Comparison of ENCODE assay signal across 8 mouse cellular contexts in the genomic region with DNA sequence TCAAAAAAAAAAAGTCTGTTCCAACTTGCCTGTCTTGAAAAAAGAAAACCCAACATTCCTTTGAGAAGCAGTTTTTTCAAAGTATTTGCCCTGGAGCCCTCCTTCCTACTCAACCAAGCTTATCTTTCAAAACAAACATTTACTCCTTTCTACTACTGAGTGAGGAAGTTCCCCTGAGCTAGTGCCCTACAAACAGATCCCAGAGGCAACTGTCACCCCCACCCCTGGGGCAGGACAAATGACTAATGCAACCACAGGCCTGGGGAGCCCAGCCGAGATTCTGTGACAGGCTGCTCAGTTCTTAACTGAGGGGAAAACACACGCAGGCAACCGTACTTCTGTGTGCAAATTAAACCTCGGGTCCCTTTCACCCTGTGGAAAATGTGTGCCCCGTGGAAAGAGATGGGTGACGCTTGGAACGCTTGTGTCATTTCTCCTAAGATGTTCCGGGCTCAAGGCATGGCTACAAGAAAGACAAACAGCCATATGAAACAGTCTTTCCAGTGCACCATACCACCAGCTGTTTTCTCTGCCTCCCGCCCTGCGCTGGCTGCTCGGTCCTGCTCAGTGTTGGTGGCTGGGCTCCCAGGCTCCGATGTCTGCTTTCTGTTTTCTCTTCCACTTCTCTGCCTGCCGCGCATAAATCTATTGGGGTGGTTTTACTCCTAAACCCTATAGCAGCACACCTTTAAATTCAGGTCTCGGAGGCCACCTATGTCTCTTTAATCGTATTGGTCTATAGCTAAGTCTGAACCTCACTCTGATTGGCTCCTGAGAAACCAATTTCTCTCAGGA. TPM values are rescaled to one million over a fixed set of nuclear protein-coding genes. Genes with fewer than 3 reads are reported as not detected.
DNase-seq lines count a peak whose midpoint lies in the region; ATAC-seq lines count a peak whose summit lies in the region.

No protein-coding gene starts in this region.

- H3K27me3 ChIP-seq in forebrain, embryonic 16.5 days (replicated peaks; ENCODE audit: control insufficient read depth, insufficient read depth, low read length) = peaks cover 6% of the 10 kb centered on the region; the same call in 1 of the 2 replicates
- peaks cover 17% of the 10 kb centered on the region for H3K27me3 ChIP-seq in liver, embryonic 15.5 days
- peaks cover 47% of the 10 kb centered on the region for H3K27me3 ChIP-seq in neural tube, embryonic 13.5 days

- WGBS in forebrain, embryonic 16.5 days = 11% methylated on average over 16 of the region's 16 CpGs
- 2% methylated on average over 16 of the region's 16 CpGs for WGBS in liver, embryonic 15.5 days (ENCODE audit: insufficient replicate concordance)
- WGBS in neural tube, embryonic 13.5 days = 19% methylated on average over 16 of the region's 16 CpGs

- peak; percentile 23 to 25 for DNase-seq in cerebellum, postnatal 10 days
- DNase-seq in cerebellum, postnatal 36 days = no peak
- no peak for DNase-seq in layer of hippocampus, adult 11-12 months (ENCODE audit: low spot score)

- peak overlapping the region; percentile 17 for H3K4me3 ChIP-seq in forebrain, embryonic 16.5 days (replicated peaks; ENCODE audit: low read length)
- H3K4me3 ChIP-seq in liver, embryonic 15.5 days (replicated peaks) = peak overlapping the region; percentile 50
- H3K4me3 ChIP-seq in neural tube, embryonic 13.5 days = peak overlapping the region; percentile 24

- no peak overlapping the region for H3K9ac ChIP-seq in forebrain, embryonic 16.5 days (replicated peaks; ENCODE audit: low read depth, low read length)
- H3K9ac ChIP-seq in liver, embryonic 15.5 days = peak overlapping the region; percentile 37
- H3K9ac ChIP-seq in neural tube, embryonic 13.5 days = peak overlapping the region; percentile 47

- H3K9me3 ChIP-seq in forebrain, embryonic 16.5 days (ENCODE audit: control insufficient read depth, low read length) = no peaks in the 10 kb centered on the region
- H3K9me3 ChIP-seq in liver, embryonic 15.5 days (replicated peaks) = no peaks in the 10 kb centered on the region
- no peaks in the 10 kb centered on the region for H3K9me3 ChIP-seq in neural tube, embryonic 13.5 days

- H3K27ac ChIP-seq in forebrain, embryonic 16.5 days (ENCODE audit: low read length) = no peak overlapping the region
- H3K27ac ChIP-seq in liver, embryonic 15.5 days (replicated peaks) = peak overlapping the region; percentile 55
- H3K27ac ChIP-seq in neural tube, embryonic 13.5 days (replicated peaks) = no peak overlapping the region

- ATAC-seq in activated CD4-positive, CD25-positive, alpha-beta regulatory T cell, adult 4 months = peak; percentile 83
- ATAC-seq in forebrain, embryonic 16.5 days = peak; percentile 41; the same call in 1 of the 2 replicates
- peak; percentile 81 for ATAC-seq in inflammation-experienced regulatory T-cells, adult 6 months
- ATAC-seq in liver, embryonic 15.5 days (ENCODE audit: insufficient read depth) = peak; percentile 61
- ATAC-seq in neural tube, embryonic 13.5 days (ENCODE audit: low read depth) = 0 out of 2 replicates have a peak, but pooled peaks have one; percentile 29

- peak overlapping the region; percentile 35 for H3K4me2 ChIP-seq in forebrain, embryonic 16.5 days (ENCODE audit: low read length)
- H3K4me2 ChIP-seq in liver, embryonic 15.5 days = peak overlapping the region; percentile 71
- peak overlapping the region; percentile 49 for H3K4me2 ChIP-seq in neural tube, embryonic 13.5 days

- peaks cover 12% of the 10 kb centered on the region for H3K4me1 ChIP-seq in forebrain, embryonic 16.5 days (replicated peaks; ENCODE audit: control insufficient read depth, insufficient read depth, low read length)
- H3K4me1 ChIP-seq in liver, embryonic 15.5 days (replicated peaks) = peaks cover 43% of the 10 kb centered on the region
- H3K4me1 ChIP-seq in neural tube, embryonic 13.5 days (replicated peaks) = peaks cover 27% of the 10 kb centered on the region

- H3K36me3 ChIP-seq in forebrain, embryonic 16.5 days (ENCODE audit: control insufficient read depth, insufficient read depth) = no peaks in the 10 kb centered on the region
- no peaks in the 10 kb centered on the region for H3K36me3 ChIP-seq in liver, embryonic 15.5 days (replicated peaks)
- H3K36me3 ChIP-seq in neural tube, embryonic 13.5 days = no peaks in the 10 kb centered on the region

RNA-seq across cellular contexts. Expression of gene Spry1, which starts 14.4 kb away (rescaled TPM):
- polyA plus RNA-seq in activated CD4-positive, CD25-positive, alpha-beta regulatory T cell, adult 4 months (2017; shearing (Covaris generic)) = 10 to 100 TPM; 10.2 to 10.3 TPM
- 6.4 and 6.6 TPM in 2 replicates for polyA plus RNA-seq in forebrain, embryonic 16.5 days (2015; fragmentation: Nextera tagmentation; extraction: Ambion mirVana)
- 10 to 100 TPM in 2 of 3 experiments, 1 to 10 TPM in 1; 7.9 to 19.2 (median 16.0) TPM for polyA plus RNA-seq in inflammation-experienced regulatory T-cells, adult 6 months (2017; shearing (Covaris generic))
- polyA plus RNA-seq in liver, embryonic 15.5 days (2015; fragmentation: Nextera tagmentation; extraction: Ambion mirVana) = 3.0 and 3.9 TPM in 2 replicates
- 4.4 TPM in 2 replicates for polyA plus RNA-seq in neural tube, embryonic 13.5 days (2015; fragmentation: Nextera tagmentation; extraction: Ambion mirVana)

Comparison
In these comparisons a context has a peak if more than half of its experiments do, and no peak if none do; other contexts are left out.
1. DNase-seq: peak in cerebellum, postnatal 10 days (2 of 2); none in cerebellum, postnatal 36 days (0 of 2) and layer of hippocampus, adult 11-12 months (single experiment).
2. ATAC-seq: peak in every context shown above with its lines; median percentile 83 in activated CD4-positive, CD25-positive, alpha-beta regulatory T cell, adult 4 months; 81 in inflammation-experienced regulatory T-cells, adult 6 months; 61 in liver, embryonic 15.5 days; 41 in forebrain, embryonic 16.5 days; 29 in neural tube, embryonic 13.5 days.
3. Peak in every context shown above with its lines, with median percentiles within 50 percentile points of each other: H3K4me2 ChIP-seq and H3K4me3 ChIP-seq.